Mouse (Mus musculus): ENCODE data around the gene Barx2. TPM values are rescaled to one million over a fixed set of nuclear protein-coding genes. Genes with fewer than 3 reads are reported as not detected.

Gene Barx2
- polyA plus RNA-seq, 1 experiment: not detected

DNA sequence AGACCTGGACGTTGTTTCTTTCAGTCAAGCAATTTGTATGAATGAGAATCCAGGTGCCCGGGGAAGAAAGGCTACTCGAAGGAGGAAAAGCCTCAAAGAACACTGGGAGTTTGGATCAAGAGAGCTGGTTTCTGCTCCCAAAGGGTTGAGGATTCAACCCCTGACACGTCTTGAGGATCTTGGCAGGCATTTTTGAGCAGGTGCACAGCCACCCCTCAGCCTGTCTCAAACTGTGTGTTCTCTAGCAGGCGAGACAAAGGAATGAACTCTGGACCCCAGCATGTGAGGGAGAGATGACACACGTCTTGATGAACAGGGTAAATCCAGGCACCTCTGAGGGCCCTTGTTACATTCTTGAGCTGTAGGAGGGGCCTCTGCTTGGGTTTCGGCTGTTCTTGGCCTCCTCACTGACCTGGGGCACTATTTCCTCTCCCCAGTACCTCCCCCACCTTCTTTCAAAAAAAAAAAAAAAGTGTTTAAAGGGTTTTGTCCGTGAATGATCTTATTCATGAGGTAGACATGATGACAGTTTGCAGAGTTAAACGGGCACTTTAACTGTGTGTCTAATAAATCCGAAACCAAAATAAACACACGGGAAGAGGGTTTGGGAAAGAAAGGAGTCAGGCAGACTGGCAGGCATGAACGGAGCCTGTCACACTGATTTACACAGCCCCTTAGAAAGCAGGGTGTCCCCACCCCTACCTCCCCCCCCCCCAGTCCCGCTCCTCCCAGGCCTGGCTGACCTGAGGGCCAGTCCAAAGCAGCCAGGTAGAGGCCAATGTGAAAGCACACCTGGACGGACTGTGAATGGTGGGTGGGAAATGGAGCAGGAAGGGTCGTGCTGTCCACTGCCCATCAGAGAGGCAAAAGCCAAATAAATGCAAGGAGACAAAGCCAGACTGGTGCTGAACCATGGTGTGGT, 73.9 kb downstream of the Barx2 start:
- WGBS: 75% methylated on average over 15 of the region's 15 CpGs
- DNase-seq (ENCODE audit: low read depth in 1 of 2, low spot score in 2 of 2): no peak
- Histone ChIP-seq H3K27ac (ENCODE audit: insufficient read depth, low read length) (no peak overlapping the region), H3K4me1 (ENCODE audit: control insufficient read depth, insufficient read depth, insufficient read length) (peaks cover 6% of the 10 kb centered on the region; the same call in 1 of the 2 replicates), H3K27me3 (ENCODE audit: control insufficient read depth, insufficient read depth, low read length) (no peaks in the 10 kb centered on the region), H3K4me3 (ENCODE audit: extremely low read depth, insufficient read depth, insufficient read length) (no peak overlapping the region), H3K36me3 (ENCODE audit: control insufficient read depth, insufficient read depth, low read length) (no peaks in the 10 kb centered on the region)
- TF ChIP-seq CTCF (IDR thresholded peaks at IDR 0.05; ENCODE audit: extremely low read depth, insufficient read depth, insufficient read length, insufficient replicate concordance) (no peak), POLR2A (IDR thresholded peaks at IDR 0.05; ENCODE audit: low read depth, low read length) (no peak)

DNA sequence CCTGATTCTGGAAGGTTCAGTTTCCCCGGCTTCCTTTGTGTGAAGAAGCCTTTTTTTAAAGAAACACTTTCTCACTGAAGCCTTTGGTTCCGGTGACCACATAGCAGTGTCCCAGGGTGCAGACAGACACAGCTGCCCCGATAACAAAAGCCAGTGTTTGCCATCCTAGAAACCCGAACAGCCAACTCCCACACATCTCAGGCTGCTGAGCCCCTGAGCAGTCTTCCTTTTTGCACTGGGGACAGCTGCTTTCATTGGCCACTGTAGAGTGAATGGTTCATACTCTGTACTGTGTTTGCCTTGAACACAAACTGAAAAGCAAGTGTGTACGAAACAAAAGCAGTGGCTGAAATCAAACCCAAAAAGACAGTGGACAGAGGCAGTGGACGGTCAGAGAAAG, 75.2 kb downstream of the Barx2 start:
- Histone ChIP-seq H3K27me3 (ENCODE audit: control insufficient read depth, insufficient read depth, low read length) (no peaks in the 10 kb centered on the region), H3K27ac (ENCODE audit: insufficient read depth, low read length) (no peak overlapping the region), H3K4me1 (ENCODE audit: control insufficient read depth, insufficient read depth, insufficient read length) (peaks cover 6% of the 10 kb centered on the region; the same call in 1 of the 2 replicates), H3K4me3 (ENCODE audit: extremely low read depth, insufficient read depth, insufficient read length) (no peak overlapping the region), H3K36me3 (ENCODE audit: control insufficient read depth, insufficient read depth, low read length) (no peaks in the 10 kb centered on the region)
- no peak for DNase-seq (ENCODE audit: low read depth in 1 of 2, low spot score in 2 of 2)
- TF ChIP-seq POLR2A (IDR thresholded peaks at IDR 0.05; ENCODE audit: low read depth, low read length) (no peak), CTCF (IDR thresholded peaks at IDR 0.05; ENCODE audit: extremely low read depth, insufficient read depth, insufficient read length, insufficient replicate concordance) (no peak)
- WGBS: 84% methylated on average over 6 of the region's 6 CpGs

DNA sequence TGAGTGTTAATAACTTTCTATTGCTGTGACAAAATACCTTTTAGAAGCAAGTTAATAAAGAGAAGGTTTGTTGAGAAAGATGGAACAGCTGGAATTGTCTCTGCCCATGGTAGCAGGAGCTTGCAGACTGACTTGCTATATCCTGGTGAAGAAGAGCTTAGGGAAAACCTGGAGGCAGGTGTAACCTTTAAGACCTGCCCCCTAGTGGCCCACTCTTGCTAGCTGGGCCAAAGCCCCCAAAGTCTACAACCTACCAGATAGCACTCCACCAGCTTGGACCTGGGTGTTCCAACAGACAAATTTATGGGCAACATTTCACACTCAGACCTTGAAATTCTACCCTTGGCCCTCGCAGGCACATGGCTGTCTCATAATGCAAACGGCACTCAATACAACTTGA, 104.5 kb downstream of the Barx2 start:
- H3K4me3 ChIP-seq (ENCODE audit: extremely low read depth, insufficient read depth, insufficient read length): no peak overlapping the region
- H3K36me3 ChIP-seq (ENCODE audit: control insufficient read depth, insufficient read depth, low read length): no peaks in the 10 kb centered on the region
- WGBS: 72% methylated on average over 2 of the region's 2 CpGs
- no peak for DNase-seq (ENCODE audit: low read depth in 1 of 2, low spot score in 2 of 2)
- no peak overlapping the region for H3K27ac ChIP-seq (ENCODE audit: insufficient read depth, low read length)
- H3K27me3 ChIP-seq (ENCODE audit: control insufficient read depth, insufficient read depth, low read length): no peaks in the 10 kb centered on the region
- no peak for TF ChIP-seq CTCF (IDR thresholded peaks at IDR 0.05; ENCODE audit: extremely low read depth, insufficient read depth, insufficient read length, insufficient replicate concordance)
- no peak for TF ChIP-seq POLR2A (IDR thresholded peaks at IDR 0.05; ENCODE audit: low read depth, low read length)
- H3K4me1 ChIP-seq (ENCODE audit: control insufficient read depth, insufficient read depth, insufficient read length): no peaks in the 10 kb centered on the region

- Histone ChIP-seq H3K4me1 (ENCODE audit: control insufficient read depth, insufficient read depth, insufficient read length) (no peaks in the 10 kb centered on the region), H3K27ac (ENCODE audit: insufficient read depth, low read length) (no peak overlapping the region), H3K36me3 (ENCODE audit: control insufficient read depth, insufficient read depth, low read length) (no peaks in the 10 kb centered on the region), H3K27me3 (ENCODE audit: control insufficient read depth, insufficient read depth, low read length) (no peaks in the 10 kb centered on the region), H3K4me3 (ENCODE audit: extremely low read depth, insufficient read depth, insufficient read length) (no peak overlapping the region)
- TF ChIP-seq CTCF (IDR thresholded peaks at IDR 0.05; ENCODE audit: extremely low read depth, insufficient read depth, insufficient read length, insufficient replicate concordance) (no peak), POLR2A (IDR thresholded peaks at IDR 0.05; ENCODE audit: low read depth, low read length) (no peak)
- 93% methylated on average over 1 of the region's 1 CpGs for WGBS
- DNase-seq (ENCODE audit: low read depth in 1 of 2, low spot score in 2 of 2): no peak
Observed at GRCm38 (mm10) chr9:31802641-31803040, 110.6 kb downstream of the Barx2 start.

Other genes with a start within 250 kb of the Barx2 start
- gene Arhgap32, start 202.7 kb upstream of the Barx2 start, polyA plus RNA-seq (2012; rRNA removed): 1.2 and 1.5 TPM in 2 replicates

All from spleen, adult 2 months (tissue).